Mouse (Mus musculus) bone marrow macrophage, adult 2 months (primary cell): ENCODE results near the gene Mink1.

Experiments
- CTCF ChIP-seq: IDR thresholded peaks from 2 replicates; pipeline ENCODE4 v1.5.1; 2012; ENCODE audit warnings: low read depth, mild to moderate bottlenecking, low read length, moderate library complexity
- POLR2A ChIP-seq: IDR thresholded peaks from 2 replicates; pipeline ENCODE4 v1.6.1; 2012; ENCODE audit warnings: mild to moderate bottlenecking, low read depth, low read length, borderline replicate concordance

- TF ChIP-seq CTCF (no peak), POLR2A (no peak)
These were observed 9.0 kb downstream of the Mink1 start for GRCm38 (mm10) chr11:70571641-70572040.
